Mouse (Mus musculus) ES-Bruce4 (cell line): ENCODE results near the gene Ddah2. TPM values are rescaled to one million over a fixed set of nuclear protein-coding genes. Genes with fewer than 3 reads are reported as not detected.

ENCODE experiments used
- H3K27ac ChIP-seq: 2 replicates; pipeline ENCODE4 v1.5.1; 2012; ENCODE audit warnings: low read length, inconsistent platforms; ENCODE audit not compliant: insufficient read depth
- H3K27me3 ChIP-seq: 2 replicates; pipeline ENCODE4 v1.6.1; 2012; ENCODE audit warnings: mild to moderate bottlenecking, low read length, inconsistent platforms; ENCODE audit not compliant: control insufficient read depth, poor library complexity, insufficient read depth, severe bottlenecking
- H3K36me3 ChIP-seq: 2 replicates; pipeline ENCODE4 v1.6.1; 2012; ENCODE audit warnings: inconsistent platforms, mild to moderate bottlenecking, low read length, moderate library complexity; ENCODE audit not compliant: control insufficient read depth, poor library complexity, insufficient read depth, severe bottlenecking
- H3K4me1 ChIP-seq: one replicate; pipeline ENCODE4 v1.8.1; 2011; ENCODE audit warnings: low read length; ENCODE audit not compliant: control insufficient read depth, insufficient read depth
- H3K4me3 ChIP-seq: 2 replicates; pipeline ENCODE4 v1.5.1; 2011; ENCODE audit warnings: low read depth, mild to moderate bottlenecking, low read length
- H3K9ac ChIP-seq: 2 replicates; pipeline ENCODE4 v1.6.1; 2012; ENCODE audit warnings: low read depth, mild to moderate bottlenecking, inconsistent platforms; ENCODE audit not compliant: poor library complexity, severe bottlenecking
- H3K9me3 ChIP-seq: replicated peaks from 2 replicates; pipeline ENCODE4 v1.6.1; 2012; ENCODE audit warnings: mild to moderate bottlenecking, low read length, inconsistent platforms; ENCODE audit not compliant: control insufficient read depth, poor library complexity, insufficient read depth, severe bottlenecking
- CTCF ChIP-seq: IDR thresholded peaks from one replicate; pipeline ENCODE4 v1.8.1; 2011; ENCODE audit warnings: low read depth, low read length
- EP300 ChIP-seq: IDR thresholded peaks from 2 replicates; pipeline ENCODE4 v1.6.1; 2011; ENCODE audit warnings: low read depth, low read length; ENCODE audit not compliant: insufficient read depth
- POLR2A ChIP-seq: IDR thresholded peaks from one replicate; pipeline ENCODE4 v1.8.1; 2011; ENCODE audit warnings: low read length; ENCODE audit not compliant: insufficient read depth
- polyA plus RNA-seq: library from polyadenylated mRNA; stranded (reverse); fragments of >200 nt; gene quantifications from 2 replicates; pipeline ENCODE4 v1.2.4, GENCODE M21; 2011; ENCODE audit warnings: low read depth; ENCODE audit not compliant: missing spikeins, insufficient read depth, insufficient read length

Ddah2 gene
- polyA plus RNA-seq, result 92.5 and 101 TPM in 2 replicates

DNA sequence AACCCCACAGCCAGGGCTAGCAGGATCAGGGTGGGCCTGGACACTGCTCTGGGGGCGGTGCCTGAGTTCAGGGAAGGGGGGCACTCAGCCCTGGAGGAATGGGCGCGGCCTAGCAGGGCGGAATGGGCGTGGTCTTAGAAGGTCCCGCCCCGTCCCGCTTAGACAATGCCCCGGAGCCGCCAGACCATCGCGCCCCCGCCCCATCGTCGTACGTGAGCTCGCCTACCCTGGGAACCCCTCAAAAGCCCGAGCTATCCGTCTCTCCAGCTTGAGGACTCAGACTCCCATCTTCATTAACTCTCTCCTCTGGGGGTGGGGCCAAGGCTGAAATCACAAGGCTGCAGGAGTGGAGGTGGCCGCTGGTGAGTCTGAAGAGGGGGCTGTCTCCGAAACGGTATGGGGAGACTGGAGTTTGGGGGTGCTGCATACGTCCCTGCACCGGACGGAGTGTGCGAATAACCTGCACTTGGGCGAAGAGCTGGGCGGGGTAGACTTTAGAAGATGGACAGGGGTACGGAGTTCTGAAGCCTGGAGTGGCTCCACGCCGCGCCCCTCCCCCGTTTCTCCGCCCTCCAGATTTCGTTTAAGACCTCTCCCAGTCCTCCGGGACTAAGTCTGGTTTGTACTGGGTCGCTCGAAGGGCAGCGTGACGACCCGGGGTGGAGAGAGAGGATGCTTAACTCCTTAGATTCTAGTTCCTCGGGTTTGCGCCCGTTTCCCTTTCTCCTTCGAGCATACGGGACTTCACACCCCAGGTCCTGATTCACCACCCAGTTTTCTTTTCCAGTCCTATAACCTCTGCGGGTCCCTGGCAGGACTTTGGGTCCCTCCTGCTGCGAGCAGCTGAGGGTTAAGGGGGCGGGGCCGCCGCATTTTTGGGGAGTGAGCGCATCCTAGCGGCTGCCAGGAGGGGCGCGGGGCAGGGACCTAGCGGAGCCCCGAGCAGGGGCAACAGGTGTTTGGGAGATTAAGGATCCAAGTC lies at the start of gene Ddah2:
Ddah2 (plus strand) TSS at position 125 of the 982 bp plus-strand sequence.
- H3K9ac ChIP-seq, result peak within 1 kb of the TSS; percentile 64
- 0 out of 2 replicates have a peak, but pooled peaks have one; percentile 50 for TF ChIP-seq EP300
- no peak for TF ChIP-seq POLR2A
- peak; percentile 48 for TF ChIP-seq CTCF
- no peaks in the 10 kb centered on the region for H3K27me3 ChIP-seq
- H3K9me3 ChIP-seq, result no peaks in the 10 kb centered on the region
- peaks cover 6% of the 10 kb centered on the region for H3K4me1 ChIP-seq
- H3K27ac ChIP-seq, result peak within 1 kb of the TSS; percentile 40
- peaks cover 15% of the 10 kb centered on the region for H3K36me3 ChIP-seq
- H3K4me3 ChIP-seq, result peak within 1 kb of the TSS; percentile 87

- no peak overlapping the region for H3K9ac ChIP-seq
- no peaks in the 10 kb centered on the region for H3K9me3 ChIP-seq
- H3K4me3 ChIP-seq, result no peak overlapping the region
- peaks cover 72% of the 10 kb centered on the region for H3K36me3 ChIP-seq
- H3K27me3 ChIP-seq, result no peaks in the 10 kb centered on the region
- H3K4me1 ChIP-seq, result no peaks in the 10 kb centered on the region
- no peak for TF ChIP-seq EP300
- TF ChIP-seq POLR2A, result no peak
- no peak for TF ChIP-seq CTCF
- no peak overlapping the region for H3K27ac ChIP-seq
Measured at GRCm38 (mm10) chr17:35009586-35009985, 49.2 kb upstream of the Ddah2 start.

GRCm38 (mm10) chr17:35011440-35011839 lies 47.4 kb upstream of the Ddah2 start:
- H3K27me3 ChIP-seq, result no peaks in the 10 kb centered on the region

GRCm38 (mm10) chr17:35012430-35012829 lies 46.4 kb upstream of the Ddah2 start:
- no peak overlapping the region for H3K27ac ChIP-seq
- no peaks in the 10 kb centered on the region for H3K9me3 ChIP-seq
- TF ChIP-seq EP300, result no peak
- no peak for TF ChIP-seq POLR2A
- no peak for TF ChIP-seq CTCF
- peaks cover 66% of the 10 kb centered on the region for H3K36me3 ChIP-seq
- no peaks in the 10 kb centered on the region for H3K4me1 ChIP-seq
- no peaks in the 10 kb centered on the region for H3K27me3 ChIP-seq
- no peak overlapping the region for H3K9ac ChIP-seq
- H3K4me3 ChIP-seq, result no peak overlapping the region

More at GRCm38 (mm10) chr17:35011440-35011839, 47.4 kb upstream of the Ddah2 start:
- no peak overlapping the region for H3K4me3 ChIP-seq
- H3K4me1 ChIP-seq, result no peaks in the 10 kb centered on the region
- no peaks in the 10 kb centered on the region for H3K9me3 ChIP-seq
- no peak overlapping the region for H3K9ac ChIP-seq
- H3K27ac ChIP-seq, result no peak overlapping the region
- peaks cover 72% of the 10 kb centered on the region for H3K36me3 ChIP-seq
- TF ChIP-seq POLR2A, result no peak
- no peak for TF ChIP-seq EP300
- TF ChIP-seq CTCF, result no peak

- no peak overlapping the region for H3K4me3 ChIP-seq
- H3K9ac ChIP-seq, result no peak overlapping the region
- H3K9me3 ChIP-seq, result no peaks in the 10 kb centered on the region
- no peaks in the 10 kb centered on the region for H3K27me3 ChIP-seq
- TF ChIP-seq CTCF, result no peak
- TF ChIP-seq POLR2A, result no peak
- no peak for TF ChIP-seq EP300
- H3K27ac ChIP-seq, result no peak overlapping the region
- H3K4me1 ChIP-seq, result no peaks in the 10 kb centered on the region
- peaks cover 62% of the 10 kb centered on the region for H3K36me3 ChIP-seq
Measured at GRCm38 (mm10) chr17:35013221-35013620, 45.6 kb upstream of the Ddah2 start.

GRCm38 (mm10) chr17:35015296-35015695 lies 43.5 kb upstream of the Ddah2 start:
- H3K4me3 ChIP-seq, result no peak overlapping the region
- peaks cover 48% of the 10 kb centered on the region for H3K36me3 ChIP-seq
- H3K9ac ChIP-seq, result no peak overlapping the region
- H3K27me3 ChIP-seq, result no peaks in the 10 kb centered on the region
- TF ChIP-seq EP300 (no peak), CTCF (no peak), POLR2A (no peak)
- H3K27ac ChIP-seq, result no peak overlapping the region
- no peaks in the 10 kb centered on the region for H3K4me1 ChIP-seq
- H3K9me3 ChIP-seq, result no peaks in the 10 kb centered on the region
